Mouse (Mus musculus): ENCODE data around the gene Arhgef28.

DNA sequence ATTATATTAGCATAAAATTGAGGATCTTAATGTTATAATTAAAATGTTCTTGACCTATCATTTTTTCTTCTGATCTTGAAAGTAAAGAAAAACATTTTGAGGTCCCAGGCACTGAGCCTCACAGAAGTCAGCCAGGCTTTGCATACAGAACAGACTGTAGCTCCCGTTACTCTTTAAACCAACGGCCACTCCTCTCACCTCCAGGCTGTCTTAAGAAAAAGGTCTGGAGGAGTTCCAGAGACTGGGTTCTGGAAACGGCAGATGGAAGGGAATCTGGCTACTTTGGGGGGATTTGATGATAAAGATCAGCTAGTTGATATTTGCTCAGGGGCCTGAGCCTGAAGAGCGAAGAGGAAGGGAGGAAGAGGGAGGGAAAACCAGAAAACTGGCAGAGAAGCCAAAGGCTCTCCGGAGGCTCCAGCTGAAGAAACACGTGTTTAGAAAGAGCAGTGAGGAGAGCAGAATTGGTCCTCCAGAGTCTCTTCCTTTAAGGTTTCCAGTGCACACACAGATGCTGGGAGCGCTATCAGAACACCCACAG, 251.2 kb downstream of the Arhgef28 start:
- TF ChIP-seq ZMIZ1 (IDR thresholded peaks at IDR 0.05; ENCODE audit: low read depth, low read length) (no peak), CTCF (IDR thresholded peaks at IDR 0.05 in 2 of 3, conservative IDR thresholded peaks at IDR 0.05 in 1 of 3; ENCODE audit: control insufficient read depth in 1 of 3, insufficient read depth in 1 of 3, low read depth in 2 of 3, low read length in 3 of 3, poor library complexity in 1 of 3, severe bottlenecking in 1 of 3) (no peak), POLR2A (IDR thresholded peaks at IDR 0.05; ENCODE audit: control insufficient read depth in 1 of 2, insufficient read depth in 1 of 2, low read depth in 1 of 2, low read length in 2 of 2, poor library complexity in 1 of 2) (no peak), MYC (IDR thresholded peaks at IDR 0.05; ENCODE audit: low read depth, low read length) (no peak), MXI1 (IDR thresholded peaks at IDR 0.05; ENCODE audit: low read depth, low read length) (no peak), NELFE (IDR thresholded peaks at IDR 0.05; ENCODE audit: low read depth, low read length) (no peak), GATA1 (IDR thresholded peaks at IDR 0.05; ENCODE audit: low read depth, low read length) (no peak), ETS1 (IDR thresholded peaks at IDR 0.05; ENCODE audit: low read depth, low read length) (no peak), POLR2AphosphoS2 (IDR thresholded peaks at IDR 0.05; ENCODE audit: low read length) (no peak), POLR2AphosphoS5 (IDR thresholded peaks at IDR 0.05; ENCODE audit: borderline replicate concordance, low read depth, low read length) (no peak), MAX (IDR thresholded peaks at IDR 0.05; ENCODE audit: low read length) (no peak)
